In the genomic region with DNA sequence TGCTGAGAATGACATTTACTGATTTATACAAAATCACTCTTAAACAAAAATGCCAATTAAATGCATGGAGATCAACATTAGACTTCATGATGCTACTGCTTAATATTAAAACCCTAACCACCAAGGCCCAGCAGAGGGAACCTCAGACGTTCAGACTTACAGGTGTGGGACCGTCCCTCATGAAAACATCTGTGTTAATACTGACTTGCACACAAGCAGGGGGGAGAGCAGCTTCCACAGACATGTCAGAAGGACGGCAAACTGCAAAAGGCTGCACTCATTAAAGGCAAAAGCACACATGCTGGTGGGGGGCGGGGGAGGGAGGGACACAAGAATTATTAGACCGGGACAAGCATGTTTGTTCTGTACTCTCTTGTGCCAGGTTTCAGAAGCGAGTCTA, we compare ENCODE assay signal across 1 mouse cellular context.
A peak's percentile ranks its signal among the peaks of the same experiment; 100 is the strongest.
TF ChIP-seq lines count a peak whose summit lies in the region.

No protein-coding gene starts in this region.

TF ChIP-seq in CH12.LX, 34 proteins besides CTCF, POLR2A, EP300 and RAD21:
- TF ChIP-seq E2F4 (IDR thresholded peaks at IDR 0.05; ENCODE audit: insufficient replicate concordance, low read depth, low read length) (no peak), MXI1 (IDR thresholded peaks at IDR 0.05; ENCODE audit: low read depth, low read length) (peak; percentile 56; the same call in 1 of the 2 replicates), IRF4 (IDR thresholded peaks at IDR 0.05; ENCODE audit: low read depth, low read length) (no peak), ELF1 (IDR thresholded peaks at IDR 0.05; ENCODE audit: low read depth, low read length) (no peak), ETS1 (conservative IDR thresholded peaks at IDR 0.05; ENCODE audit: low read depth, low read length) (0 out of 2 replicates have a peak, but pooled peaks have one; percentile 13), ZMIZ1 (IDR thresholded peaks at IDR 0.05; ENCODE audit: low read depth, low read length) (no peak), SMC3 (IDR thresholded peaks at IDR 0.05; ENCODE audit: low read depth, low read length) (no peak; the same call in 1 of the 2 replicates), MAZ (IDR thresholded peaks at IDR 0.05; ENCODE audit: low read depth, low read length) (peak; percentile 45; the same call in 1 of the 2 replicates), RCOR1 (conservative IDR thresholded peaks at IDR 0.05; ENCODE audit: low read depth, low read length) (no peak), MYC (IDR thresholded peaks at IDR 0.05; ENCODE audit: low read depth, low read length) (no peak), JUN (IDR thresholded peaks at IDR 0.05; ENCODE audit: insufficient read depth, low read depth, low read length) (no peak), POLR2AphosphoS2 (IDR thresholded peaks at IDR 0.05; ENCODE audit: low read depth, low read length) (no peak), MEF2A (IDR thresholded peaks at IDR 0.05; ENCODE audit: borderline replicate concordance, low read depth, low read length) (no peak), ZNF384 (IDR thresholded peaks at IDR 0.05; ENCODE audit: low read depth, low read length) (no peak), ZC3H11A (IDR thresholded peaks at IDR 0.05; ENCODE audit: low read depth, low read length) (no peak), CHD1 (IDR thresholded peaks at IDR 0.05; ENCODE audit: low read depth, low read length) (no peak), MAX (IDR thresholded peaks at IDR 0.05; ENCODE audit: low read length) (peak; percentile 35; the same call in 1 of the 2 replicates), UBTF (IDR thresholded peaks at IDR 0.05; ENCODE audit: low read depth, low read length) (no peak), TCF12 (IDR thresholded peaks at IDR 0.05; ENCODE audit: low read depth, low read length) (peak; percentile 47; the same call in 1 of the 2 replicates), TBP (conservative IDR thresholded peaks at IDR 0.05; ENCODE audit: low read depth, low read length) (no peak), NELFE (IDR thresholded peaks at IDR 0.05; ENCODE audit: low read depth, low read length) (no peak), GABPA (IDR thresholded peaks at IDR 0.05; ENCODE audit: insufficient replicate concordance, low read depth, low read length) (no peak), CHD2 (IDR thresholded peaks at IDR 0.05; ENCODE audit: low read length) (no peak)
